Mouse (Mus musculus): ENCODE results near the gene Gm527.

Gene Gm527

DNA sequence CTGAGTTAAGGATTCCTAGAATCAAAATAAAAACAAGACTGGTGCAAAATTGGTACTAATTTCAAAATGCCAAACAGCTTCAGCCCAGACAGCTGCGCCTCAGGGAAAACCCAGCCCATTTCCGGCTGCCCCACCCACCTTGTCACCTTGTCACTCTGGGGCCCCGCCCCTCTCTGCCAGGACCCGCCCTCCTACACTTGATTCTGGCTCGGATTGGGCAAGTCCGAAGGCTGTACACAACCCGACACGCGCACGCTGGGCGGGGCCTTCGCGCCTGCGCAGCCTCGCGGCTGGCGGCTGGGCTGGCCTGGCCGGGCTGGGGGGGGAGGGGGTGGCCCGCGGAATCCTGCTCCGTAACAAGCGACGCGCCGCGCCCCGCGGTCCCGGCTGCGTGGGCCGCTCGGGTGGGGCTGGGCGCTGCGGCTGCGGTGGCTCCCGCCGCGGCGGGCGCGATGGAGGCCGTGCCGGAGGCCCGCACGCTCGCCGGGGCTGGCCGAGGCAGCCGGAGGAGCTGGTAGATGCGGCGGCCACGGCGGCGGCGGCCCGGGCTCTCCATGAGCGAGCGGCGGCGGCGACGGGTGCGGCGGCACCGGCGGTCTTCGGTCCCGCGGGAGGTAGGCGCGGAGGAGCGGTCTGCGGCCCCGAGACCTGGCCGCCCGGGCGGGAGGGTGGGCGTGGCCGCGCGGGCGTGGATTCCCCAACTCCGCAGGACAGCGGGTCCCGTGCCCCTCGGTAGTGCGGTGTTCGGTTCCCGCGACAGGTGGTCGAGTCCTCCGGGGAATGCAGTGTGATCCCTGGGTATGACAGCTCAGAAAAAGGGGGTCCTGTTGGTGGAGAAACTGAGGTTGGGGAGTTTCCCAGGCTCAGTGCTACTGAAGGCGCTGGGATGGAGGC, at the start of gene Gm527:
Gene Gm527 (plus strand): TSS at position 329 of the 894 bp plus-strand sequence.
- DNase-seq (ENCODE audit: low read depth): peak; percentile 98

DNA sequence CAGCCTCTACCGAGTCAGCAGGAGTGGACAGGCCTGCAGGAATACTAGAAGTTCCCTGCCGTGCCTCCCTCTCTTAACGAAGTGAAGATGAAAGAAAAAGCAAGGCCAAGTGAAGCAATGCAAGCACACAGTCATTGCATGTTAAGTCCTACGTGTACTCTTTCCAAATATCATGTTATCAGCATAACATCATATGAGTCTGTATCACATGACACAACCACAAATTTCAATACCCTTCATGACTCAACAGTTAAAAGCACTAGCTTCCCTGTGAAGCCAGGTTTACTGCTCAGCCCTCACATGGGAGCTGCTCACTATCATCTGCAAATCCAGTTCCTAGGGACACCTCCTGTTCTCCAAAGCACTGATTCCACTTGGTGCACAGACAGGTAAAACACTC, 46.6 kb upstream of the Gm527 start:
- no peak for DNase-seq (ENCODE audit: low read depth)

DNA sequence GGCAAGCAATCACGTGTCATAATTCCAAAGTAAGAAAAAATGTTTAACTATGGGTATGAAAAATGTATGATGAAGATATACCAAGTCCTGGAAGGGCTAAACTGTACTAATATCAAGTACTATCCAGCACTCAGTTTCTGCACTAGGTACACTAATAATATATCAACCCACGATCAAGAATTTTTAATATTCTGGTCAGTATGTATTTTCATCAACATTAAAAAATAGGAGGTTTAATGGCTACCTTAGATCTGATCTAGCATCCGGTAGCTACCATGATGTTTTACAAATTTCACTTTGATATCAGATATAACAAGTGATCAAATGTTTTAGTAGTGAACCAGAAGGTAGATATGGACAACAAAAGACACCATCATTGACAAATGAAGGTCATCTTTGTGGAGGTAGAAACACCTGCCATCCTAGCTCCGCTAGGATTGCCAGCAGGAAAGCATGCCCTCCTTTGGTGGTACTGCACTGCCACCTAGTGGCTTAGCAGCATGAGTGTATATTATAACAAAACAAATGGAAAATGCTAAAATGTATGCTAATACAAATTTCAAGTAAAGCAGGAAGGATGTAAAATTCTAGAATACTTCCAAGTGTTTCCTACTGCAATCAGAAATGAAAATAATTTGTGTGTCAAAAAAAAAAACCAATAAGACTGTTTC, 20.5 kb upstream of the Gm527 start:
- DNase-seq (ENCODE audit: low read depth): peak; percentile 57

DNA sequence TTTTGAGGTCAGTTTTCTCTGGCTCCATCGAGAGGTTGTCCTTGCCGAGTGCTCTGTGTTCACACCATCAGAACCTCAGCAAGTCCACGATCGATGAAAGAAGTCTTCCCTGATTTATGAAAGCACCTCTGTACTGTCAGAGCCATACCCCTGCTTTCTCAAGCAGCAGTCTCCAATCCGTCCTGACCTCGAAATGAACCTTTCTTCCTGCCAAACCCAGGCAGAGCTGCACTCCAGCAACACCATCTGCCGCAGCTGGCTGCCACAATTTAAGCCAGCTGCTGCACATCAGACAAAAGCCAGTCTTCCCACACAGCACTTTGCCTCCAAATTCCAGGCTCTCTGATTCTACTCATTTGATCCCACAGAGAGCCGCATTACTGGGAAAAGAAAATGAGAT, 15.2 kb upstream of the Gm527 start:
- DNase-seq (ENCODE audit: low read depth): no peak

DNA sequence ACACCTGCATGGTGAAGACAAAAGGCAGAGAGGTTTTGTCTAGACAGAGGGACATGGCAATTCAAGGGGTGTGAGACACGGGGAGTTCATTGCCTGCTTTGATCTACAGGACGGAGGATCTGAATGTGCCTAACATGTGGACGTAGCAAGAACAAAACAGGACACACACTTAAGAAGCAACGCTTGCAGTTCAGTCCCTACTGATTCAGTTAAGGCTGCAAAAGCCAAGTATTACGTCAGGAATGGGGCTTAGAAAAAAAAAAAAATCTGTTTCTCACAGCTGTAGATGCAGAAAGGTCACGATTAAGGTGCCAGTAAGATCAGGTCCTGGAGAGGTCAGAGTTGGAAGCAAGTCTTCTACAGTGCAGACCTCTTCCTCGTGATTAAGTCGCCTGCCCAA, 14.5 kb upstream of the Gm527 start:
- DNase-seq (ENCODE audit: low read depth): no peak

DNA sequence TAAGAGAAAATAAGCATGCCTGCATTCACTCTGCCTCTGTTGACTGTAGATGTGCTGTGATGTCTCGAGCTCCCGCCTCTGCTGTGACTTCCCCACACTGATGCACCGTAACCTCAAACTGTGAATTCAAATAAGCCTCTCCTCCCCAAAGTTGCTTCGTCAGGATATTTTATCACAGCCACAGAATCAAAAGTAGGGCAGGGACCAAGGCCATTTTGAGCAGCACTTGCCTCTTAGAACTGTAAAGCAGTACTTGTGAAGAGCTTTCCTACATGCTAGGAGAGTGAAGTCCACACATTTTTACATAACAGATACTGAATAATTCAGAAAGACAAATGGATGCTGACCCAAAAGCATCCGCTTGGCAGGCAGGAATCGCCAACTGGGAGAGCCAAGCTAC, 4.7 kb upstream of the Gm527 start:
- DNase-seq (ENCODE audit: low read depth): no peak

DNA sequence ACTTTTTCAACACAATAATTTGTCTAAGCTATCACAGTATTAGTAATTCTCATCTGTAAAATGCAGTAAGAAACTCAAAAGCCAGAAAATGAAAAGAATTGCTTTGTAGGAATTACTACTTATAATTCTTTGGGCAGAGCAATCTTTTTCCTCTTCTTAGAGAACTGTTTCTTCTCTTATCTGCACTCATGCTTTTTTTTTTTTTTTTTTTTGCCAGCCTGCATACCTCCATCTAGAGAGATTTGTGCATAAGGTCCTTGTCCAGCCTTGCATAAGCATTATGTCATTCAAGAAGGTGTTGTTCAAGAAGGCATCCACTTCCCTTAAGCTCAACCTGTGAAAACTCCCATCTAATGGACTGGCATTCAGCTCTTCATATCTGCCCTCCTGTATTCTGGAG, 971 bp upstream of the Gm527 start:
- DNase-seq (ENCODE audit: low read depth): no peak

DNA sequence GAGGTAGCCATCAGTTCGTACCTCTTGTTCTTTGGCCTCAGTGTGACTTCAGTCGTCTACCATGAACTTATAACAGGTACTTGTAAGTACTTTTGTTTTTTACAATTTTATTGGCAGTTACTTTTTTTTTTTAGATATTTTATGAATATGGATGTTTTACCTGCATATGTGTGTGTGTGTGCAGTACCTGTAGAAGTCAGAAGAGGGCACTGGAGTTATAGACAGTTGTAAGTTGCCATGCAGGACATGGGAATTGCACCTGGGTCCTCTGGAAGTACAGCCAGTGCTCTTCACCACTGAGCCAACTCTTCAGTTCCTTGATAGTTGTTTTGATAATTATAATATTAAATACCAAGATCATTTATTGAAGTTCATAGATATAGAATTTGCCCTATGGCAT, 19.8 kb downstream of the Gm527 start:
- DNase-seq (ENCODE audit: low read depth): peak; percentile 45

DNA sequence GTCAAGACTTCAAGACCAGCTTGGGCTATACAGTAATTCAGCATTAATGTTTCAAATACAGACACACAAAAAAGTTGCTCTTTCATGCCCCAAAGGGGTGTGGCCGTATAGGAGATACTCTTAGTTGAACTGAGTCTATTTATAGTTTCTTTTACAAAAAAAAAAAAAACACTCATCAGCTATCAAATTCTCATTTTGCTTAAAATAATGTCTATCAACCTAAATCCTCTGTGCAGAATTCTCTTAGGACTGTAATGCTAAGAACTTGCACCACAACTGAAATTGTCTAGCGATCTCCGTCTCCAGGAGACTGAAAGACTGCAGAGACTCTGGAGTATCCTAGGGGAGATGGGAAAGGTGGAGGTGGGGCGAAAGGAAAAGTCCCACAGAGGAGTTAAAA, 46.9 kb downstream of the Gm527 start:
- DNase-seq (ENCODE audit: low read depth): no peak

DNA sequence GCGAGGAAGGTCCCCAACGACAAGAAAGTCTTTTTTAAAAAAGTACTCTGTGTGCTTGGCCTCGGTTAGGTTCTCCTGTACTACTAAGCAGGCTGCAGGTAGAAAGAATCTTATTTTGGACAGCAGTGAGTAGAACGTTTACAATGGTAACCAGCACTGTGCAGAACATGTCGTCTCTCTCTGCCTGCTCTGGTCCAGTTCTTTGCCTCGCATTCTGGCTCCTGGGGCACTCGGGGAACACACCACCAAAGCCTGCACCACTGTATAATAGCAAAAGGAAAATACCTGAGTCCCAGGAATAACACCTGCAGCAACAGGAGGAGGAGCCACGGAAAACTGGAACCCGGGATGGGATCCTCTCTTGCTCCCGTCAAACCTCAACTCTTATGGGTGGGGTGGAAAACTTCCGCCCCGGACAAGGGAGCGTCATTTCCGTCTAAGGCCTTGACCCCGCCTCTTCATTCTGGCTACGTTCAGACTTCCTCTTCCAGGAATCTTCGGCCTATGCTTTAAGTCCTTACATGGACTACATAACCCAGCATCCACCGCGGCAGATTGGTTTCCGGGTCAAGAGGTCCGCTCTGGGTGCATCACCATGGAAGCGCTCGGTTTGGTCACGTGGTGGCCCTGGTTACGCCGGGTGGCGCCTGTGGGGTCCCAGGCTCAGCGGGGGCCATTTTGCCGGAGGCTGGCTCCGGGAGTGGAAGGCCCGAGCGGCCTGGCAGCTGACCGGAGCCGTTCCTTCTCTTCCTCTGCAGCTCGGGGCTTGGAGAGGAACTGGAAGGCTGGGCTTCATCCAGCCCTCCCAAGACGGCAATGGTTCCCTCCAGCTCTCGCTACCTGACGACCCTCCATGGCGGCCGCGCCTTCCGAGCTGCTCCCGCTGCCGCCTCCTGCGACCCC, 47.7 kb downstream of the Gm527 start, which contains the start of the genes Klhl28 and Togaram1:
Gene Klhl28 (minus strand): TSS at position 411 of the 903 bp plus-strand sequence.
Gene Togaram1 (plus strand): TSS at position 681 of the 903 bp plus-strand sequence.
- peak; percentile 98 for DNase-seq (ENCODE audit: low read depth)

DNA sequence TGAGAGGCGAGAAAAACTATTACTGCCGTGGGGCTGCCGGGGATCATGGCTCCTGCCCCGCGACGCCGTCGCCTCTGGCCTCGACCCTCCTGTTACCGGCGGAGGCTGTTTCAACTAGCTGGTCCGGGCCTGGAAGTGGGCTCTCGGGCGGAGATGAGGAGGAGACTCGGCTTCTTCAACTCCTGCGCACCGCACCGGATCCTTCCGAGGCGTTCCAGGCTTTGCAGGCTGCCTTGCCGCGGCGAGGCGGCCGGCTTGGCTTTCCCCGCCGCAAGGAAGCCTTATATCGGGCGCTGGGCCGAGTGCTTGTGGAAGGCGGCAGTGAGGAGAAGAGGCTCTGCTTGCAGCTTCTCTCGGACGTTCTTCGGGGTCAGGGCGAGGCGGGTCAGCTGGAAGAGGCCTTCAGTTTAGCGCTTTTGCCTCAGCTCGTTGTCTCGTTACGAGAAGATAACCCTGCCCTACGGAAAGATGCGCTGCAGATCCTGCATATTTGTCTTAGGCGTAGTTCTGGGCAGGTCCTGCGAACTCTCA, 48.5 kb downstream of the Gm527 start:
- peak; percentile 72 for DNase-seq (ENCODE audit: low read depth)

DNA sequence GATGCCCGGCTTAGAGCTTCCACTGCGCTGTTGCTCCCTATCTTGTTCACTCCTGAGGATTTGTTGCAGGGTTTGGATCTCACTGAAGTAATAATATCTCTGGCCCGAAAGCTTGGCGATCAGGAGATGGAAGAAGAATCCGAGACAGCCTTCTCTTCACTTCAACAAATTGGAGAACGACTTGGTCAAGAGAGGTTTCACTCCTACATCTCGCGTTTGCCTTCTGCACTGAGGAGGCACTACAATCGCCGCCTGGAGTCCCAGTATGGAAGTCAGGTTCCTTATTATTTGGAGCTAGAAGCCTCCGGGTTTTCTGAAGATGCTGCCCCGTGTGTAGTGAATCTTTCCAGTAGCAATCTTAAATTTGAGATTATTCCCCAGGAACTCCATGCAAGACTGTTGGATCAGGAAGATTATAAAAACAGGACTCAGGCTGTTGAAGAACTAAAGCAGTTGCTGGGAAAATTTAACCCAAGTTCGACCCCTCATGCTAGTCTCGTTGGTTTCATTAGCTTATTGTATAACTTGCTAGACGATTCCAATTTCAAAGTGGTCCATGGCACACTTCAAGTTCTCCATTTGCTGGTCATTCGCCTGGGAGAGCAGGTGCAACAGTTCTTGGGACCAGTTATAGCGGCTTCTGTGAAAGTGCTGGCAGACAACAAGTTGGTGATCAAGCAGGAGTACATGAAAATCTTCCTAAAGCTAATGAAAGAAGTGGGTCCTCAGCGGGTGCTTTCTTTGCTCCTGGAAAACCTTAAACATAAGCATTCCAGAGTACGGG, 49.1 kb downstream of the Gm527 start:
- DNase-seq (ENCODE audit: low read depth): no peak

DNA sequence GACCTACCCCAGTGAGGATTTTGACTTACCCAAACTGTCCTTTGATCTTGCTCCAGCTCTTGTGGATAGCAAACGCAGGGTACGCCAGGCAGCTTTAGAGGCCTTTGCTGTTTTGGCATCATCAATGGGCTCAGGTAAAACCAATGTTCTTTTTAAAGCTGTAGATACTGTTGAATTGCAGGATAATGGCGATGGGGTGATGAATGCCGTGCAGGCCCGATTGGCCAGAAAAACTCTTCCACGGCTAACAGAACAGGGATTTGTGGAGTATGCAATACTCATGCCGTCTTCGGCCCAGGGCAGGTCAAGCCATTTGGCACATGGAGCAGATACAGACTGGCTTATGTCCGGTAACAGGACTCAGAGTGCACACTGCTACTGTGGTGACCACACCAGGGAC, 49.8 kb downstream of the Gm527 start:
- DNase-seq (ENCODE audit: low read depth): no peak

DNA sequence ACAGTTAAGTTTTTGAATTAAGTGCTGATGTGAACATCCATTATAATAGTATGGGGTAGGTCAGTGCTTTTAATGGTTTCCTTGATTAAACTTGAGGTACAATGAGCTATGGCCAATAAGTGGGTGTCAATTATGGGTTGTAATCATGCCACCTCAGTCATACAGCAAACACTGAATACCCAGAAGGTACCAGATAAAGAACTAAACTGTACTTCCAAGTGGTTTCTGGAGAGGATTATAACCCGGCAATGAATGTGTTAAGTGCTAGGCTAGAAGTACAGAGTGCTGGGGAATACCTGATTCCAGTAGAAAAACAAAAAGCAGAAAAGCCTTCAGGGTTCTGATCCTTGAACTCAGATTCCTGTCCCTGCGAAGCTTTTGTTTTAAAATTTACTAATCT, 50.4 kb downstream of the Gm527 start:
- no peak for DNase-seq (ENCODE audit: low read depth)

DNA sequence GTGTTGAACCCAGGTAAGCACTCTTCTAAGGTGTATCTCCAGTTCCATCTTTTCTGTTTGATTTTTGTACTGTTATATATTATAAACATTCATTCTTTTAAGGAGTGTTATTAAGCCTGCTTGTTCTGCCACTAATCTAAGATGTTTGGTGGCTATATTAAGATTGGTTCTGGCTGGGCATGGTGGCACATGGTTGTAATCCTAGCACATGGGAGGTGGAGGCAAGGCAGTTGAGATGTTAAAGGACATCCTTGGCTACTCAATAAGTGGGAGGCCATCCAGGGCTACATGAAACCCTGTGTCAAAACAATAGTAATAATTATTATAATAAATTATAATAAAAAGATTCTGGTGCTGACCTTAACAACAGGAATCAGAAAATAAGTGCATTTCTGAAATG, 53.7 kb downstream of the Gm527 start:
- no peak for DNase-seq (ENCODE audit: low read depth)

DNA sequence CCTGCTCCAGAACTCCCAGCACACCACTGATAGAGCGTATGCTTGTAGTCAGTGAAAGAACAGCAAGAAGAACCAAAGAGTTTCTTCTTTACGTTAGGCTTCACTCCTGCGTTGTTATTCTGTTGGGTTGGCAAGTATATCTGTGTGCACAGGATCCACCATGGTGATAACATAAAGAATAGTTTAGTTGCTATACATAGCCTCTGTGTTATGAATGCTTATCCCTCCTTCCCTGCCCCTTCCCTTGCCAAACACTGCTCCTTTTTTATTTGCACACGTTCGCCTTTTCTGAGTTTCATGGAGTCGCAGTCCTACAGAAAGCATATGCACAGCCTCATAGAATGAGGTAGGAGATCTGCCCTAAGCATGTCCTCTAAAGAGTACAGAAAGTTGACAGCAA, 54.4 kb downstream of the Gm527 start:
- DNase-seq (ENCODE audit: low read depth): no peak

All from naive thymus-derived CD4-positive, alpha-beta T cell, adult 2 months (primary cell).